Comparison of ENCODE assay signal across 8 mouse cellular contexts in the genomic region with DNA sequence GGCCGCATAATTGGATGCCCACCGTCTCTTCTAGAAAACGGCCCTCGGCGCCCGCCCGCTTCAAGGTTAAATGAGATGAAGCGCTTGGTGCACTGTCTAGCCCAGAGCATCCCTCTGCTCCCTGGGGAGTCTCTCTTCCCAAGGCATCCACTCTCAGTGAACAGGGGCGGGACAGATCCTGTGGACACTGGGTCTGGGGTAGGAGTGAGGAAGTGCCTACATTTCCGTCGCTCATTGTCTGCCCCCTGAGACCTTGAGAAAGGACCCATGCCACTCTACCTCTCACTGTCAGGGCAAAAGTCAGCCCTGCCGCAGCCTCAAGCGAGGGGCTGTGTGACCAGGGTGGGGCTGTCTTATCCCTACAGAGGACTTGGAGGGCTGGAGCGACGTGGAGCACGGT. TPM values are rescaled to one million over a fixed set of nuclear protein-coding genes. Genes with fewer than 3 reads are reported as not detected.
DNase-seq lines count a peak whose midpoint lies in the region; ATAC-seq and TF ChIP-seq lines count a peak whose summit lies in the region.
"Had no signal": no experiment of that assay in that cellular context is flagged by ENCODE, and none has a peak within 500 bp of the region (broad histone marks: within the 10 kb centered on the region; RNA-seq: fewer than 3 reads in every experiment).

No protein-coding gene starts in this region.

- no peak for TF ChIP-seq CTCF in left cerebral cortex, adult 2 months (IDR thresholded peaks at IDR 0.05)

- 1% methylated on average over 15 of the region's 16 CpGs for WGBS in forebrain, embryonic 11.5 days
- 1% methylated on average over 16 of the region's 16 CpGs for WGBS in intestine, embryonic 15.5 days
- WGBS in neural tube, embryonic 15.5 days, result 0% methylated on average over 16 of the region's 16 CpGs

- no peaks in the 10 kb centered on the region for H3K36me3 ChIP-seq in forebrain, embryonic 11.5 days (ENCODE audit: control insufficient read depth, insufficient read depth, low read length)
- no peaks in the 10 kb centered on the region for H3K36me3 ChIP-seq in intestine, embryonic 15.5 days
- no peaks in the 10 kb centered on the region for H3K36me3 ChIP-seq in neural tube, embryonic 15.5 days

- intact Hi-C loops in left cerebral cortex, adult 2 months (cut with DNase I), result no loop called here
- intact Hi-C loops in left cerebral cortex, postnatal 4 days (cut with DNase I), result loop anchor here (2.0 kb wide), 1 partner anchor 50 kb away; no protein-coding TSS in a partner anchor

- H3K27me3 ChIP-seq in forebrain, embryonic 11.5 days (ENCODE audit: control insufficient read depth, insufficient read depth, low read length), result peaks cover 60% of the 10 kb centered on the region
- peaks cover 77% of the 10 kb centered on the region for H3K27me3 ChIP-seq in intestine, embryonic 15.5 days (replicated peaks)
- peaks cover 55% of the 10 kb centered on the region for H3K27me3 ChIP-seq in neural tube, embryonic 15.5 days (replicated peaks)
- H3K27me3 ChIP-seq: Patski had no signal

- H3K27ac ChIP-seq in left cerebral cortex, adult 2 months, result peak overlapping the region; percentile 40; the same call in 1 of the 2 replicates
- H3K27ac ChIP-seq in forebrain, embryonic 11.5 days (ENCODE audit: low read depth, low read length), result no peak overlapping the region
- no peak overlapping the region for H3K27ac ChIP-seq in intestine, embryonic 15.5 days
- no peak overlapping the region for H3K27ac ChIP-seq in neural tube, embryonic 15.5 days (replicated peaks)

- peaks cover 10% of the 10 kb centered on the region for H3K4me1 ChIP-seq in forebrain, embryonic 11.5 days (replicated peaks; ENCODE audit: control insufficient read depth, insufficient read depth, low read length)
- peaks cover 29% of the 10 kb centered on the region for H3K4me1 ChIP-seq in intestine, embryonic 15.5 days (replicated peaks)
- peaks cover 51% of the 10 kb centered on the region for H3K4me1 ChIP-seq in neural tube, embryonic 15.5 days

- ATAC-seq in forebrain, embryonic 11.5 days (replicated peaks; ENCODE audit: low FRiP score), result no peak
- ATAC-seq in intestine, embryonic 15.5 days, result no peak
- no peak for ATAC-seq in neural tube, embryonic 15.5 days (ENCODE audit: low FRiP score)

- no peaks in the 10 kb centered on the region for H3K9me3 ChIP-seq in forebrain, embryonic 11.5 days (ENCODE audit: control insufficient read depth, low read length)
- H3K9me3 ChIP-seq in intestine, embryonic 15.5 days, result no peaks in the 10 kb centered on the region
- H3K9me3 ChIP-seq in neural tube, embryonic 15.5 days (replicated peaks), result no peaks in the 10 kb centered on the region

- peak overlapping the region; percentile 46 for H3K4me2 ChIP-seq in forebrain, embryonic 11.5 days (ENCODE audit: low read depth, low read length, severe bottlenecking)
- peak overlapping the region; percentile 61 for H3K4me2 ChIP-seq in intestine, embryonic 15.5 days (replicated peaks)
- H3K4me2 ChIP-seq in neural tube, embryonic 15.5 days, result peak overlapping the region; percentile 56

- DNase-seq in left cerebral cortex, adult 2 months (ENCODE audit: extremely low spot score in 1 of 2, low spot score in 2 of 2), result no peak
- no peak for DNase-seq in left cerebral cortex, postnatal 4 days
- DNase-seq in forebrain, embryonic 11.5 days (ENCODE audit: low spot score), result no peak
- DNase-seq in left cerebral cortex, adult 9 months (ENCODE audit: low spot score in 2 of 2), result no peak
- no peak for DNase-seq in urinary bladder, postnatal 25 days (ENCODE audit: low spot score)

- H3K4me3 ChIP-seq in left cerebral cortex, adult 2 months, result peak overlapping the region; percentile 39
- H3K4me3 ChIP-seq in forebrain, embryonic 11.5 days (ENCODE audit: low read depth, low read length), result peak overlapping the region; percentile 17
- H3K4me3 ChIP-seq in intestine, embryonic 15.5 days (replicated peaks), result peak overlapping the region; percentile 30; the same call in 1 of the 2 replicates
- peak overlapping the region; percentile 28 for H3K4me3 ChIP-seq in neural tube, embryonic 15.5 days (replicated peaks)

- H3K9ac ChIP-seq in forebrain, embryonic 11.5 days (ENCODE audit: low read length), result no peak overlapping the region; the same call in 1 of the 2 replicates
- no peak overlapping the region for H3K9ac ChIP-seq in intestine, embryonic 15.5 days
- no peak overlapping the region; the same call in 1 of the 2 replicates for H3K9ac ChIP-seq in neural tube, embryonic 15.5 days (replicated peaks)

RNA-seq across cellular contexts. Expression of gene Fbxo2, which starts 4.0 kb away (rescaled TPM):
- 100 to 1,000 TPM; 101 to 107 TPM for total RNA-seq in left cerebral cortex, adult 2 months (2021)
- total RNA-seq in left cerebral cortex, postnatal 4 days (2021), result 10 to 100 TPM; 10.7 to 13.4 TPM
- polyA plus RNA-seq in forebrain, embryonic 11.5 days (2014; fragmentation: Nextera tagmentation; extraction: Ambion mirVana), result 0.87 and 0.91 TPM in 2 replicates
- polyA plus RNA-seq in intestine, embryonic 15.5 days (2015; fragmentation: Nextera tagmentation; extraction: Ambion mirVana), result 0.51 and 0.58 TPM in 2 replicates
- 17.2 and 19.0 TPM in 2 replicates for polyA plus RNA-seq in neural tube, embryonic 15.5 days (2015; fragmentation: Nextera tagmentation; extraction: Ambion mirVana)

RNA-seq across cellular contexts. Expression of gene Fbxo44, which starts 4.2 kb away (rescaled TPM):
- 100 to 1,000 TPM; 140 to 156 TPM for total RNA-seq in left cerebral cortex, adult 2 months (2021)
- 10 to 100 TPM; 56.2 to 66.9 TPM for total RNA-seq in left cerebral cortex, postnatal 4 days (2021)
- polyA plus RNA-seq in forebrain, embryonic 11.5 days (2014; fragmentation: Nextera tagmentation; extraction: Ambion mirVana), result 44.9 and 45.0 TPM in 2 replicates
- polyA plus RNA-seq in intestine, embryonic 15.5 days (2015; fragmentation: Nextera tagmentation; extraction: Ambion mirVana), result 6.8 and 7.2 TPM in 2 replicates
- 89.4 and 104 TPM in 2 replicates for polyA plus RNA-seq in neural tube, embryonic 15.5 days (2015; fragmentation: Nextera tagmentation; extraction: Ambion mirVana)

RNA-seq across cellular contexts. Expression of gene Fbxo6, which starts 12.5 kb away (rescaled TPM):
- 10 to 100 TPM; 28.9 to 30.2 TPM for total RNA-seq in left cerebral cortex, adult 2 months (2021)
- total RNA-seq in left cerebral cortex, postnatal 4 days (2021), result 10 to 100 TPM; 21.2 to 21.8 TPM
- polyA plus RNA-seq in forebrain, embryonic 11.5 days (2014; fragmentation: Nextera tagmentation; extraction: Ambion mirVana), result 10.2 and 13.6 TPM in 2 replicates
- polyA plus RNA-seq in intestine, embryonic 15.5 days (2015; fragmentation: Nextera tagmentation; extraction: Ambion mirVana), result 16.0 and 17.9 TPM in 2 replicates
- polyA plus RNA-seq in neural tube, embryonic 15.5 days (2015; fragmentation: Nextera tagmentation; extraction: Ambion mirVana), result 20.6 and 21.9 TPM in 2 replicates

RNA-seq across cellular contexts. Expression of gene Draxin, which starts 34.0 kb away (rescaled TPM):
- under 1 TPM; 0.20 to 0.30 TPM for total RNA-seq in left cerebral cortex, adult 2 months (2021)
- total RNA-seq in left cerebral cortex, postnatal 4 days (2021), result 10 to 100 TPM; 41.9 to 46.4 TPM
- 3.8 and 5.0 TPM in 2 replicates for polyA plus RNA-seq in forebrain, embryonic 11.5 days (2014; fragmentation: Nextera tagmentation; extraction: Ambion mirVana)
- polyA plus RNA-seq in intestine, embryonic 15.5 days (2015; fragmentation: Nextera tagmentation; extraction: Ambion mirVana), result 0.15 and 0.24 TPM in 2 replicates
- 7.3 and 10.4 TPM in 2 replicates for polyA plus RNA-seq in neural tube, embryonic 15.5 days (2015; fragmentation: Nextera tagmentation; extraction: Ambion mirVana)

RNA-seq across cellular contexts. Expression of gene Mad2l2, which starts 34.3 kb away (rescaled TPM):
- 10 to 100 TPM; 14.2 to 16.1 TPM for total RNA-seq in left cerebral cortex, adult 2 months (2021)
- total RNA-seq in left cerebral cortex, postnatal 4 days (2021), result 10 to 100 TPM; 53.0 to 55.4 TPM
- 68.5 and 75.0 TPM in 2 replicates for polyA plus RNA-seq in forebrain, embryonic 11.5 days (2014; fragmentation: Nextera tagmentation; extraction: Ambion mirVana)
- polyA plus RNA-seq in intestine, embryonic 15.5 days (2015; fragmentation: Nextera tagmentation; extraction: Ambion mirVana), result 32.9 and 33.9 TPM in 2 replicates
- 99.2 and 99.9 TPM in 2 replicates for polyA plus RNA-seq in neural tube, embryonic 15.5 days (2015; fragmentation: Nextera tagmentation; extraction: Ambion mirVana)
